Mouse (Mus musculus) adipocyte (in vitro differentiated cells): ENCODE data around the gene Olfr1369-ps1.
"Not testable (repeated sequence)": the region's sequence is repeated elsewhere in the genome, so short reads cannot be mapped to it uniquely, and the experiment has no call there.

Experiments
- DNase-seq: peaks from one replicate; pipeline ENCODE4 v3.0.0-alpha.2; 2016; ENCODE audit warnings: low spot score

Gene Olfr1369-ps1

GRCm38 (mm10) chr13:21111183-21111582, at the start of gene Olfr1369-ps1:
Gene Olfr1369-ps1, plus strand, starts transcription at chr13:21111483.
- DNase-seq: not testable (repeated sequence)

GRCm38 (mm10) chr13:21066021-21066420, 45.3 kb upstream of the Olfr1369-ps1 start:
- no peak for DNase-seq

- no peak for DNase-seq
Measured at GRCm38 (mm10) chr13:21074847-21075246, 36.4 kb upstream of the Olfr1369-ps1 start, which contains the start of gene Olfr1370. Gene Olfr1370, minus strand, starts transcription at chr13:21074947.

- DNase-seq: no peak
Measured at GRCm38 (mm10) chr13:21082686-21083085, 28.6 kb upstream of the Olfr1369-ps1 start.

- DNase-seq: no peak
Measured at GRCm38 (mm10) chr13:21109759-21110158, 1.5 kb upstream of the Olfr1369-ps1 start.

GRCm38 (mm10) chr13:21110441-21110840, 842 bp upstream of the Olfr1369-ps1 start:
- DNase-seq: no peak

- no peak for DNase-seq
Measured at GRCm38 (mm10) chr13:21114121-21114520, 2.8 kb downstream of the Olfr1369-ps1 start.

- DNase-seq: not testable (repeated sequence)
Measured at GRCm38 (mm10) chr13:21129339-21129738, 18.1 kb downstream of the Olfr1369-ps1 start, which contains the start of gene Olfr263. Gene Olfr263, plus strand, starts transcription at chr13:21129639.

GRCm38 (mm10) chr13:21142421-21142820, 31.1 kb downstream of the Olfr1369-ps1 start:
- no peak for DNase-seq

GRCm38 (mm10) chr13:21145767-21146166, 34.5 kb downstream of the Olfr1369-ps1 start, which contains the start of gene Olfr1368:
Gene Olfr1368, minus strand, starts transcription at chr13:21145867.
- no peak for DNase-seq

- DNase-seq: no peak
Measured at GRCm38 (mm10) chr13:21155888-21156287, 44.6 kb downstream of the Olfr1369-ps1 start.

- DNase-seq: no peak
Measured at GRCm38 (mm10) chr13:21158071-21158470, 46.8 kb downstream of the Olfr1369-ps1 start.

- DNase-seq: peak; percentile 73
Measured at GRCm38 (mm10) chr13:21158785-21159474, 47.6 kb downstream of the Olfr1369-ps1 start.

GRCm38 (mm10) chr13:21159475-21159819, 48.2 kb downstream of the Olfr1369-ps1 start:
- no peak for DNase-seq

- no peak for DNase-seq
Measured at GRCm38 (mm10) chr13:21160041-21160511, 48.8 kb downstream of the Olfr1369-ps1 start.

GRCm38 (mm10) chr13:21160657-21161590, 49.6 kb downstream of the Olfr1369-ps1 start:
- DNase-seq: peak; percentile 94

- no peak for DNase-seq
Measured at GRCm38 (mm10) chr13:21161591-21161990, 50.3 kb downstream of the Olfr1369-ps1 start.

- DNase-seq: no peak
Measured at GRCm38 (mm10) chr13:21162591-21162990, 51.3 kb downstream of the Olfr1369-ps1 start.

GRCm38 (mm10) chr13:21166936-21167909, 55.9 kb downstream of the Olfr1369-ps1 start:
- DNase-seq: peak; percentile 85

GRCm38 (mm10) chr13:21167910-21168300, 56.6 kb downstream of the Olfr1369-ps1 start:
- DNase-seq: peak; percentile 70

- peak; percentile 55 for DNase-seq
Measured at GRCm38 (mm10) chr13:21168371-21169011, 57.2 kb downstream of the Olfr1369-ps1 start.
